Mouse (Mus musculus) forelimb bud, embryonic 11.5 days (tissue): ENCODE measurements around the gene Spag5.

Experiments used
- DNase-seq: peaks from one replicate; pipeline ENCODE4 v3.0.0-alpha.2; 2012; ENCODE audit warnings: low read depth, low spot score

The Spag5 gene

DNA sequence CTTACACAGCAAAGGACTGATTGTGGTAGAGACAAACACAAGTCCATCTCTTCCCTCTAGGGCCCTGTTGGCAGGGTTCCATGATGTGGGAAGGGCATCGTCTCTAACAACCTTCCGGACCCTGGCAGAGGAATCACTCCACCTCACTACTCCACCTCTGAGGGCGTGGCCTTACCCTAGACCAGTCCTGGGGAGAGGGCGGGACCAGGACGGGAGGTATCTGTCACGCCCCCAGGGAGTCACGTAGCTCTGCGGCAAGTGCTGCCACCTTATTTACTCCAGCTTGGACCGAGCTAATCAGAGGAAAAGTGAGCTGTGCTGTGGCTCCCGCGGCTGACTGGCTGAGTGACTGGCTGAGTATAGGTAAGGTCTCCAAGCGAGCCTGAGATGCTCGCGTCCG is 21.5 kb downstream of the Spag5 start, which contains the start of gene Aldoc:
Aldoc (plus strand) TSS at position 109 of the 400 bp plus-strand sequence.
- peak; percentile 73 for DNase-seq

DNA sequence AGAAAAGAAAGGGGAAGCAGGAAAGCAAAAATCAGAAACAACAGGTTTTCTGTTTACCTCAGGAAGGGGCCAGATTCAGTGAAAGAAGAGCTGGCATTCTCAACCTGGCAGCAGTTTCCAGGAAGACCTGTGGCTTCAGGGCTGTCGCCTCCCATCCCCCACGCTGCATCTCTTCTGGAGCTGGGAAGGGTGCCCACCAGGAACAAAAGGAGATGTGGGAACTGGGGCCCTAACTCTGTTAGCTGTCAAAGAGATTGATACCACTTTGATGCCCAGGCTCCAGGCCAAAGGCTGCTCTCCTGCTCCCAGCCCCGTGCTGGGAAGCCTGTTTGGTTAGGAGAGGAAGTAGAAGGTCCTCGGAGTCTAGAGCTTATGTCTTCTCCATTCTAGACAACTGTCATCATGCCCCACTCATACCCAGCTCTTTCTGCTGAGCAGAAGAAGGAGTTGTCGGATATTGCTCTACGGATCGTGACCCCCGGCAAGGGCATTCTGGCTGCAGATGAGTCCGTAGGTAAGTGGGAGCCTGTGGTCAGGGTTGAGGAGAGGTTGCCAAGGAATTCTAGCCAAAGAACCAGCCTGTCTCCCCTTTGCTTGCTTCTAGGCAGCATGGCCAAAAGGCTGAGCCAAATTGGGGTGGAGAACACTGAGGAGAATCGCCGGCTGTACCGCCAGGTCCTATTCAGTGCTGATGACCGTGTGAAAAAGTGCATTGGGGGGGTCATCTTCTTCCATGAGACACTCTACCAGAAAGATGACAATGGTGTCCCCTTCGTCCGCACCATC is 22.9 kb downstream of the Spag5 start:
- DNase-seq: no peak

DNA sequence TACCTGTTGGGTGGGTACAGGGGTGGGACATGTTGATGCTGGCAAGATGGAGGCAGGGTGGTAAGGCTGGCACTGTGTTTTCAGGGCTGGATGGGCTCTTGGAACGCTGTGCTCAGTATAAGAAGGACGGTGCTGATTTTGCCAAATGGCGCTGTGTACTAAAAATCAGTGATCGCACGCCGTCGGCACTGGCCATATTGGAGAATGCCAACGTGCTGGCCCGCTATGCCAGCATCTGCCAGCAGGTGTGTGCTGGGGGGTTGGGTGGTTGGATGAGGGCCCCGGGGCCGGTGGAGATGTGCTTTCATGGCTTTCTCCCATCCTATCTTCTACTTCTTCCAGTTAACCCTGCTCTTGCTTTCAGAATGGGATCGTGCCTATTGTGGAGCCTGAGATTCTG is 23.6 kb downstream of the Spag5 start:
- no peak for DNase-seq

DNA sequence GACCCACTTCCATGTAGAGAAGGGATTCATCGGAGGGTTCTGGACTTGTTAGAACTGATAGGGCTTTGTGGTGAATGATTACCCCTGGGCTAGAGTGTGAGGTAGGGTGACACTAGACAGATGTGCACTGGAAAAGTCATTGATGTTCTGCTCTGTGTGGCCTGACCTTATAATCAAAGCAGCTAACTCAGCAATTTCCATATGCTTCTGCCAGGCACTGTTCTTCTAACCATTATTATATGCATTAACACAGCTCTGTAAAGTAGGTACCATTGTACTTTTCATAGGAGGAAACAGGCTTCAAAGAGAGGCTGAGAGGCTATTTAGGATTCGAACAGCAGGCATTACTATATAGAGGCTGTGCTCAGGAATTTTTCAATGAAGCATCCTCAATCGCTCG is 25.9 kb downstream of the Spag5 start:
- DNase-seq: no peak

DNA sequence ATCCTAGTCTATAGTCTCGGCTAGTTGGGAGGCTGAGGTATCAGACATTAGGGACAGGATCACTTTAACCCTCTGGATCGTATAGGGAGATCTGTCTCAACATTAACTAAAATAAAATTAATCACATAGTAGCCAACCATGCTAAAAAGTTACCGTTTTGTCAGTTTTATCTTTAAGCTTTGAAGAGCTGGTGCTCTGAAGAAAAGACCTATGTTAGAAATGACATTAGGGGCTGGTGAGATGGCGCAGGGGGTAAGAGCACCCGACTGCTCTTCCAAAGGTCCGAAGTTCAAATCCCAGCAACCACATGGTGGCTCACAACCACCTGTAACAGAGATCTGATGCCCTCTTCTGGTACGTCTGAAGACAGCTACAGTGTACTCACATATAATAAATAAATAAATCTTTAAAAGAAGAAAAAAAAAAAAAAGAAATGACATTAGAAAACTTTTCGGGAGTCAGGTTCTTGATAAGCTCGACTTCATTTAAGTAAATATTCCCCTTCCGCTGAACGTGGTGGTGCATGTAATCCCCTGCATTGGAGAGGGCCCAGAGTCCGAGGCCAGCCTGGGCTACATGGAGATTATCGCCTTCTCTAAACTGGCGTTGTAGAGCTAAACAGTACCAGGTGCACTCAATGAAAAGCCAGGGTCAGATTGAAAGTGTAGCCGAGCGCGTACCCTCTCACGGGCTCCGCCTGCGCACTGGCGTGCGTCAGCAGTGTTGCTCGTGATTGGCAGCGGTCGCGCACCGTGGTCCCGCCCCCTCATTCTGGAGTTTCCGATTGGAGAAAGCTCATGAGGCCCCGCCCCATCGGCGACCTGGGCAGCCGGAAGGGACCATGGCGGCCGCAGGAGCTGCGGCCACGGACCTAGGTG is 26.5 kb downstream of the Spag5 start, which contains the start of gene Pigs:
Pigs (plus strand) TSS at position 782 of the 878 bp plus-strand sequence.
- peak; percentile 96 for DNase-seq

DNA sequence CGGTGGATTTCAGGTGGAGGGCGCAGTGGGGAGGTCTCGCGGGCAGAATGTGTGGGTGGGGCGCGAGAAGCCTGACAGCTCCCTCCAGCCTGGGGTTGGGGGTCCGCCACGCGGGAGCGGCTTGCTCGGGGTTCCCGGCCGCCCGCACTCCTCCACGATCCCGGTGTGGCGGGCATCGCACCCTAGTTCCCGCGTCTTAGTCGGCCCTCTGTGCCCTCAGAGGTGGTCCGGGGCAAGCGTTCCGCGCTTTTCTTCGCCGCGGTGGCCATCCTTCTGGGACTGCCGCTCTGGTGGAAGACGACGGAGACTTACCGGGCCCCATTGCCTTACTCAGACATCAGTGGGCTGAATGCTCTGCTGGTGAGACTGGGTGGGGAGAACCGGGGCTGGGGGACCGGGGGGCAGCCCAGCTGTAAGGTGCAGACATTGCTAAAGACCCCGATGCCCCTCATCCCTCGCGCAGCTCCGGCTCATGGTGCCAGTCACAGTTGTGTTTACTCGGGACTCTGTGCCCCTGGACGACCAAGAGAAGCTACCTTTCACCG is 27.3 kb downstream of the Spag5 start:
- no peak for DNase-seq

DNA sequence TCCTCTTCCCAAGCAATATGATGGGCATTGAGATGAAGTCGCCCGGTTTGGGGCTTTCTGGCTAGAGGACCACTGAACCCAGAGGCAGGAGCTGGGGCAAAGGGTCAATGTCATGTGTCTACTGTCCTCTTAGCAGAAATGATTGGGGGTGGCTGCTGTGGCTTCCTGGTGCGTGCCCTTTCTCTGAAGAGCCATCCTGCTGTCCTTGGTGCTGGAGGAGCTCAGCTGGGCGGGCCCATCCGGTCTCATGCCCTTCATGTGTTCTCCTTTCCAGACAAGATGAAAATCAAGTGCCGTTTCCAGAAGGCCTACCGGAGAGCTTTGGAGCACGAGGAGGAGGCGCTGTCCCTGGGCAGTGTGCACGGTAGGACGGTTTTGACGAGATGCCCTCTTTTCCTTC is 31.3 kb downstream of the Spag5 start:
- no peak for DNase-seq

DNA sequence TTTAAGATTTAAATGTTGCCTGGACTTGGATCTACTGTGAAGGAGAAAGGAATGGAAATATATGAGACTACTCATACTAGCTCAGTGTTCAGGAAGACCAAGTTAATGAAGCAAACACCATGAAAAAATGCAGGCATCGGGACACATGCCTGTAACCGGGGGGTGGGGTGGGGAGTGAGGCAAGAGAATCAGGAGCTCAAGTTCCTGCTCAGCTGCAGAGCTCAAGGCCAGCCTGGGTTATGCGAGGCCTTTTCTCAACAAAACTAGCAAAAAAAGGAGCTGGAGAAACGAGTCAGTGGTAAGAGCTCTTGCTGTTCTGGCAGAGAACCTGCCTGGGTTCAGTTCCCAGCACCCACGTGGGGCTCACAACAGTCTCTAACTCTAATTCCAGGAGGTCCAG is 32.7 kb downstream of the Spag5 start:
- DNase-seq: no peak

DNA sequence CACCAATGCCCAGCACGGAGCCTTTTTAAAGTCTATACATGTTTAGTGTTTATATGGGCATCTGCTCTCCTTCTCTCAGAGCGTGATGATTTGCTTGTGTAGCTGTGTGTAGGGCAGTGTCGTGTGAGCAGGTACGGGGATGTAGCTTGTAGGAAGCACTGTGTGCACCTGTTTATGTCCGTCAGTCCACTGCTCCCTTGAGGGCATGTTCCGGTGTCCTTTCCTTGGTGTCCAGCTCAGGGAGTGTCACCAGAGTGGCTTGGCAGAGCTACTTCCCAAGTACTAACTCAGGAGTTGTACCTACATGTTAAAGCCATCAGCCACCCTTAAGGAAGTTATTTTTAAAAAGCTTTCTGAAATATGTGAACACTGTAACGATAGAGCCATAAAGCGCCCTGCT is 35.7 kb downstream of the Spag5 start:
- no peak for DNase-seq

DNA sequence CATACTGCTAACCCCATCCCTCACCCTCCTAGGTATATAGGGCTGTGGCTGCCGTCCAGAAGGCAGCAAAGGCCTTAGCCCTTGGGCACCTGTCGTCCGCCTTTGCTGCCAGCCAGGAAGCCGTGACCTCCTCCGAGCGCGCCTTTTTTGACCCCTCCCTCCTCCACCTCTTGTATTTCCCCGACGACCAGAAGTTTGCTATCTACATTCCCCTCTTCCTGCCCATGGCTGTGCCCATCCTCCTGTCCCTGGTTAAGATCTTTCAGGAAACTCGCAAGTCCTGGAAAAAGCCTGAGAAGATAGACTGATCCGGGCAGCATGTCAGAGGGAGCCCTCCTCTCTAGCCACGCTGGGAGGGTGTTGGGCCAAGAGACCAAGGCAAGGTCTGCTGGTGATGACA is 40.4 kb downstream of the Spag5 start:
- no peak for DNase-seq

DNA sequence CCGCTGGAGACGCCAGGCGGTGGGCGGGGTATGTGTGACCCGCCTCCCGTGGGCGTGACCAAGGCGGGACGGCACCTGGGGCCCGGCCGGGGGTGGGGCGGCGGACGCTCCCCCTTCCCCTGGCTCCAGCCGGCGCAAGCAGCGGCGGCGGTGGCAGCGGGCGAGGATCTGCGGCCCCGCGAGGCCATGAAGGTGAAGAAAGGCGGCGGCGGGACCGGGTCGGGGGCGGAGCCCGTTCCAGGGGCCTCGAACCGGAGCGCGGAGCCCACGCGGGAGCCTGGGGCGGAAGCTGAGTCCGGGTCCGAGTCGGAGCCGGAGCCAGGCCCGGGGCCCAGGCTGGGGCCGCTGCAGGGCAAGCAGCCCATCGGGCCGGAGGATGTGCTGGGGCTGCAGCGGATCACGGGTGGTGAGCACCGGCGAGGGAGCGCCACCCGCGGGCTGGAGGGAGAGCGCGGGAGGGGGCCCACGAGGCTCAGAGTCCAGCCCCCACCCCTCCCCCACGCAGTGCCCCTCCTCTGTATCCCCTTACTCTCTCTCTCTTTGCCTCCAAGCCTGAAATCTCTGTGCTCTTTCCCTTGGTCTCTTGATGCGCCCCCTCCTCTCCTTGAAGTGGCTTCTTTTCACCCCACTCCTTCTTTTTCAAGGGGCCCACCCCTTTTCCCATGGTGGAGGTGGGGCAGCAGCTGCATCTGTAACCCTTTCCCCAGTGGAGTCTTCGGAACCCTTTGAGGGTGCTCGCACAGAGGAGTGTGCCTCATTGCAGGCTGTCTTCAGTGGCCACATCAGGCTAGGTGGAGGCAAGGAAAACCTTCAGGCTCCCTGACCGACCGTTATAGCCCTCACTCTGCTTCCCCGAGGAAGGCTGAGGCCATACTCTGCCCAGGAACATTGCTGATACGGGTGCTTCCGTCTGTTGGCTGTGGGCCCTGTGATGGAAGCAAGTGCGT is 42.3 kb downstream of the Spag5 start, which contains the start of gene Unc119:
Unc119 (plus strand) TSS at position 102 of the 947 bp plus-strand sequence.
- peak; percentile 69 for DNase-seq

DNA sequence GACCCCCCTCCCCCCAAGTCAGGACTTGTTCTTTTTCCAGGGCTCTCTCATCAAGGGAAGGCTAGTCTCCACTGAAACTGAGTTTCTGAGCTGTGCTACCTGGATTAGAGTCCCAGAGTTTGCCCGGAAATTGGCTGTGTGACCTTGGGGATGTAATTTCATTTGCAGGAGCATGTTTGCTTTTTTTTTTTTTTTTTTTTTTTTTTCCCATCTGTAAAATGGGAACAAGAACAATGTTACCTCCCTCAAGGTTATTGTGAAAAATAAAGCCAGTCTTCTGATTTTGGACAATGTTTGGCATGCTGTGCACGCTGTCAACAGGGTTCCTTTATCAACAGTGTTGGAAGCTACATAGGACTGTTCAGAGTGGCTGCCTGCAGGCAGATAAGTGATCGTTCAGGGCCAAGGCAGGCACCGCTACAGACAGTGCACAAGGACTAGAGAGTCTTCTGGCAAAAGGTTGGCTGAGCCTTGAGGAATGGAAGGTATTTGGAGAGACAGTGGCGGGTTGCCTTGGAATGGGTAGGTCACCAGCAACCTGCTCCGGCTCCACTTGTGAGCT is 43.1 kb downstream of the Spag5 start:
- no peak for DNase-seq

DNA sequence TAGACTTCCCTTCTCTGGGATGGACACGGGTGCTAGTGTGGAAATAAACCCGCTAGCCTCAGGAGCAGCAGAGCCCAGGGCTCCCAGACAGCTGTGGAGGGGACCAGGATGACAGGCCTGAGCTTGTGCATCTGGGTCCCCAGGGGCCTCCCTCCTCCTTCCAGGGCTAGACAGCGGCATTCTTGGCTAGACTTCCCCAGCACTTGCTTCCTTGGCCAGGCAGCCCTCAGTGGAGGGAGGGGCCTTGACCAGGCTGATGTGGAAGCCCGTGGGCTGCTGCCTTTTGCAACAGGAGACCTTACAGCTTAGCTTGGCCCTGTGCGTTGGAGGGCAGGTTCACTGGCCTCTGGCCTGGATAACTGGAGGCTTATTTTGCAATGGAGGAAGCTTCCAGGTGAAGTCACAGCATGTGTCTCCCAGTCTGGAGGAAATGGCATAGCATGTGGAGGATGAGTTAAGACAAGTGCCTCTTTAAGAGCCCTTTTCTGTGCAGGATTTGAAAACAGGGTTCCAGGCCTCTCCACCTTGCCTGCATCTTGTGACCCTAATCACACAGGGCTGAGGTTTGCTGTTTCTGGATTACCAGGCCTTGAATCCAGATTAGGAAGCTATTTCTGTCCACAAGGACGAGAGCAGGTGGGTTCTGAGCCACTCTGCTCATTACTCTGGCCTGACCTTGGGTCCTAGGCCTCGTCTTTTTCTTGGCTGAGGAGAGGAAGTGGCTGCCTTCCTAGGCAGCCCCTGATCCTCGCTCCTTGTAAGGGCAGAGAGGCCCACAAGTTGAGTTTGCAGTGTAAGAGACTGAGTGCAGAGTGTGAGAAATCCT is 43.8 kb downstream of the Spag5 start:
- no peak for DNase-seq

DNA sequence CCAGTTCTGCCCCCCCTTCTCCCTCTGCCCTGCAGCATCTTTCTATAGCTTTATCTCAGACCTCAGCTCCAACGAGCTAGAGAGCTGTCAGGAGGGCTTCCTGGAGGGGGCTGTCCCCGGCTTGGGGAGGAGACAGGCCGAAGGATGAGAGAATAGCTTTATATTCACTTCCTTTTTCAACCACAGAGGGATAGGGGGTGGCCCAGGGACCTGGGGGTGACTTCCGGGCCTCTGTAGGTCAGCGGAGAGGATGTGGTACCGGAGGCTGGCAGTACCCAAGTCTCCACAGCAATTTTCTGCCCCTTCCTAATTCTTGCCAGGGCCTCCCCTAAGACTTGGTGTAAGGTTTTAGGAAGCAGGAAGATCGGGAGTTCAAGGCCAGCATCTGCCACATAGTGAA is 44.5 kb downstream of the Spag5 start:
- no peak for DNase-seq

DNA sequence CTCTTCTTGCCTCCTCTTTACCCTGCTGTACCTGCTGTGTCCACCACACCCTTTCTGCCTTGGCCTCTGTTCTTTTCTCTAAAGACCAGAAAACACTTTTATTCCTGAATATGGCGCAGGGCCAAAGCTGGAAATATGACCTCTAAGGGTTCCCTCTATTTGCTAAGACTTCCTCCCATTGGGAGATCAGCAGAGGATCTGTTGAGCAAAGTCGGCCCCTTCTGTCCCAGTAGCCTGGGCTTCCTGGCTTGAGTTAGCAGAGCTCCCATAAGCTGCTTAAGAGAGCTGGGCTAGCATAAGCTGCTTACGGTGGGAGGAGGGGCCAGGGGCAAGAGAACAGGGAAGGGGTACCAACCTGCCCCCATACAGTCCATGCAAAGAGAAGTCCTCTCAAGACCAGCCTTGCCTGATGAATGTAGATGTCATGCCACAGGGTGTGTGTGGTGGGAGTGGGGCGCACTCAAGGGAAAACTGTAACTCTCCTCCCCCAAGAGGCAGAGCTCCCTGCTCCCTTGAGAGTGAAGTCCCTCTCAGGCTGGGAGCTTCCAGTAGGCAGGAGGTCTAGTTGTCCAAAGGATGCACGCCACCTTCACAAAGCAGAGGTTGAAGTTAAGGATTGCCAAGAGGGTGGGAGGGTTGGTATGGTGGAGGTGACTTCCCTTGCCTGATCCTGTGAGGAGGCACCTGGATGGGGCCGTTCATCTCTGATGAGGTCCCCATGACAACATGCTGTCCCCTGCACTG is 45.2 kb downstream of the Spag5 start:
- DNase-seq: no peak

DNA sequence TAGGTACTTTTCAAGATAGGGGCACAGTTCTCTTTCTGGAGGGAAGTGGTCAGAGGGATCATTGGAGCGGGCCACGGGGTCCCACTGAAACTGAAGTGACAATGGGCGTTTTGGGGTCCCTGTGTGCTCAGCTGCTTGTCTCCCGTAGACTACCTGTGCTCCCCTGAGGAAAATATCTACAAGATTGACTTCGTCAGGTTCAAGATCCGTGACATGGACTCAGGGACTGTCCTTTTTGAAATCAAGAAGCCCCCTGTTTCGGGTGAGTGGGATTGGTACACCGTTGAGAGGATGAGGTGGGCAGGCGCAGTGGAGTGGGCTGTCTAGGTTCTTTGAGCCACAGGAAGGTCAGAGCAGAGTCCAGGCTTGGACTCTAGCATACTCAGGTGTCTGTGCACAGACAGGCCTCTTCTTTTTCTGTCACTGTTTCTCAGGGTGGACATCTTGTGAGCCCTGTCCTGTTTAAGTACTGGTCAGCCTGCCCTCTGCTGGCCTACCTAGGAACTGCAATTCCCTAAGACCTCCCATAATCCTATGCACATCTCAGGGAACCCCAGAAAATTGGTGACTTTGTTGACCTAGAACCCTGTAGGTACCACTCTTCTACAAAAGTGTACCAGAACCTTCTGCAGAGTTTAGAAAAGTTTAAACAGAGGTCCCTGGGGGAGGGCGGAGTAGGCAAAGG is 45.9 kb downstream of the Spag5 start:
- DNase-seq: peak; percentile 79

DNA sequence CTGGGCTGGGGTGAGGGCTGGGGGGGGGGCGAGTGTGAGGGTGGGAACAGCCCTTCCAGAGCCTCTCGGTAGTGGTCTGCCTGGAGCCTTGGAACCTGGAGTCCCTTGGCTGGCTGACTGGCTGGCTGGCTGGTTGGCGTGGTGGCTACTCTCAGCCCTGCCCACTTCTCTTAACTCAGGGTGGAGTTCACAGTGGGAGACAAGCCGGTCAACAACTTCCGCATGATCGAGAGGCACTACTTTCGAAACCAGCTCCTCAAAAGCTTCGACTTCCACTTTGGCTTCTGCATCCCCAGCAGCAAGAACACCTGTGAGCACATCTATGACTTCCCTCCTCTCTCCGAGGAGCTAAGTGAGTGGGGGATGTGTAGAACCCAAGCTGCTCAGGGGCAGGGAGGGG is 46.6 kb downstream of the Spag5 start:
- no peak for DNase-seq

DNA sequence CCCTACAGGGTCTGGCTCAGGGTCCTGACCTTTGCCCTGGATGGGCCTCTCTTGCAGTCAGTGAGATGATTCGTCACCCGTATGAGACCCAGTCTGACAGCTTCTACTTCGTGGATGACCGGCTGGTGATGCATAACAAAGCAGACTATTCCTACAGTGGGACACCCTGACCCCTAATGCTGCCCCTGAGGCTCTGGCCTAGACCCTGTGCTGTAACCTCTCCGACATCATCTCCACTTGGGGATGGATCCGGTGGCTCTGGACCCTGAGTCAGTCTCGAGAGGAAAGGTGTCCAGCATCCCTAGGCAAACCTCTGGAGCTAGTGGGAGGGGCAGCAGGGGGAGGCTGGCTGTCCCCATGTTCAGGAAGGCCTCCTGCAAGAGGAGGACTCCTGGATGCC is 47.1 kb downstream of the Spag5 start:
- DNase-seq: no peak
